22 mouse cellular contexts compared by ENCODE assay signal in the genomic region with DNA sequence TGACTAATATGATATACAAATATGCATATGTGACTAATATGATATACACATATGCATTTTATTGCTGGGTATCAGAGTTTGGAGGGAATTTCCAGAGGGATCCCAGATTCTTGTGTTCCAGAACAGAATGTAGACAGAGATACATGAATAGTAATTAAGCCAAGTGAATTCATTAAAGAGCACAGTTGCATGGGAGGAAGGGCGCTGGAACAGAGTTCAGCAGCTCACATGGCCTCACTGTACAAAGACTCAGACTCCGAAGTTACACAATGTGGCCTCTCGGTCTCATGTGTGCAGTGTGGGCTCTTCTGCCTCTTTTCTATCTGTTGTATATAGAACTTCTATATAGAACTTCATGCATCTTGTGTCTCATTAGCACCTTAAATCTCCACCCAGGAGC.
DNase-seq lines count a peak whose midpoint lies in the region; ATAC-seq and TF ChIP-seq lines count a peak whose summit lies in the region.
"Had no signal": no experiment of that assay in that cellular context is flagged by ENCODE, and none has a peak within 500 bp of the region (broad histone marks: within the 10 kb centered on the region; RNA-seq: fewer than 3 reads in every experiment).

No protein-coding gene starts in this region.

- H3K9ac ChIP-seq in forebrain, postnatal 0 days = no peak overlapping the region
- H3K9ac ChIP-seq in forebrain, embryonic 12.5 days = no peak overlapping the region
- no peak overlapping the region for H3K9ac ChIP-seq in hindbrain, embryonic 14.5 days
- no peak overlapping the region for H3K9ac ChIP-seq in hindbrain, embryonic 12.5 days
- H3K9ac ChIP-seq: heart, embryonic 15.5 days; hindbrain, embryonic 15.5 days had no signal

- no peaks in the 10 kb centered on the region for H3K9me3 ChIP-seq in forebrain, postnatal 0 days (ENCODE audit: low read length)
- H3K9me3 ChIP-seq in forebrain, embryonic 12.5 days = no peaks in the 10 kb centered on the region
- H3K9me3 ChIP-seq in hindbrain, embryonic 14.5 days (ENCODE audit: control insufficient read depth, low read length) = no peaks in the 10 kb centered on the region
- H3K9me3 ChIP-seq in hindbrain, embryonic 12.5 days (replicated peaks) = no peaks in the 10 kb centered on the region
- H3K9me3 ChIP-seq: forebrain, embryonic 10.5 days; heart, embryonic 15.5 days; hindbrain, embryonic 10.5 days; hindbrain, embryonic 15.5 days had no signal

- ATAC-seq in forebrain, postnatal 0 days = peak; percentile 62; the same call in 1 of the 2 replicates
- ATAC-seq in forebrain, embryonic 12.5 days (ENCODE audit: low FRiP score) = no peak
- ATAC-seq in hindbrain, embryonic 14.5 days (ENCODE audit: low FRiP score) = no peak
- no peak for ATAC-seq in hindbrain, embryonic 12.5 days (ENCODE audit: low FRiP score)
- ATAC-seq: CD4-positive, CD25-positive, alpha-beta regulatory T cell, adult 4 months; intestine, postnatal 0 days had no signal

- no peaks in the 10 kb centered on the region for H3K36me3 ChIP-seq in forebrain, postnatal 0 days (ENCODE audit: insufficient read depth)
- H3K36me3 ChIP-seq in forebrain, embryonic 12.5 days (replicated peaks) = no peaks in the 10 kb centered on the region
- no peaks in the 10 kb centered on the region for H3K36me3 ChIP-seq in hindbrain, embryonic 14.5 days (replicated peaks; ENCODE audit: control insufficient read depth, insufficient read depth)
- no peaks in the 10 kb centered on the region for H3K36me3 ChIP-seq in hindbrain, embryonic 12.5 days
- H3K36me3 ChIP-seq: forebrain, embryonic 10.5 days; heart, embryonic 15.5 days; hindbrain, embryonic 10.5 days; hindbrain, embryonic 15.5 days had no signal

- no peaks in the 10 kb centered on the region for H3K4me1 ChIP-seq in forebrain, postnatal 0 days (ENCODE audit: insufficient read depth)
- H3K4me1 ChIP-seq in forebrain, embryonic 12.5 days = no peaks in the 10 kb centered on the region
- no peaks in the 10 kb centered on the region for H3K4me1 ChIP-seq in hindbrain, embryonic 14.5 days (replicated peaks; ENCODE audit: control insufficient read depth, insufficient read depth, low read length)
- H3K4me1 ChIP-seq in hindbrain, embryonic 12.5 days = no peaks in the 10 kb centered on the region
- H3K4me1 ChIP-seq: forebrain, embryonic 10.5 days; heart, embryonic 15.5 days; hindbrain, embryonic 10.5 days; hindbrain, embryonic 15.5 days had no signal

- no peak overlapping the region for H3K4me3 ChIP-seq in forebrain, postnatal 0 days (ENCODE audit: low read depth, low read length)
- H3K4me3 ChIP-seq in forebrain, embryonic 12.5 days (replicated peaks) = no peak overlapping the region
- H3K4me3 ChIP-seq in hindbrain, embryonic 14.5 days (replicated peaks; ENCODE audit: low read length) = no peak overlapping the region
- H3K4me3 ChIP-seq in hindbrain, embryonic 12.5 days = no peak overlapping the region
- H3K4me3 ChIP-seq: forebrain, embryonic 10.5 days; heart, embryonic 15.5 days; hindbrain, embryonic 10.5 days; hindbrain, embryonic 15.5 days had no signal

- H3K27ac ChIP-seq in forebrain, postnatal 0 days (ENCODE audit: low read depth, low read length) = no peak overlapping the region
- no peak overlapping the region for H3K27ac ChIP-seq in forebrain, embryonic 12.5 days
- H3K27ac ChIP-seq in hindbrain, embryonic 14.5 days = no peak overlapping the region
- no peak overlapping the region for H3K27ac ChIP-seq in hindbrain, embryonic 12.5 days
- H3K27ac ChIP-seq: forebrain, embryonic 10.5 days; heart, embryonic 15.5 days; hindbrain, embryonic 10.5 days; hindbrain, embryonic 15.5 days had no signal

- 64% methylated on average over 3 of the region's 3 CpGs for WGBS in forebrain, postnatal 0 days
- 88% methylated on average over 3 of the region's 3 CpGs for WGBS in forebrain, embryonic 12.5 days
- 82% methylated on average over 3 of the region's 3 CpGs for WGBS in hindbrain, embryonic 14.5 days
- 87% methylated on average over 3 of the region's 3 CpGs for WGBS in hindbrain, embryonic 12.5 days

- H3K4me2 ChIP-seq in forebrain, postnatal 0 days (ENCODE audit: low read depth) = no peak overlapping the region
- H3K4me2 ChIP-seq in forebrain, embryonic 12.5 days = no peak overlapping the region
- no peak overlapping the region for H3K4me2 ChIP-seq in hindbrain, embryonic 14.5 days (replicated peaks)
- no peak overlapping the region for H3K4me2 ChIP-seq in hindbrain, embryonic 12.5 days (replicated peaks)
- H3K4me2 ChIP-seq: heart, embryonic 11.5 days; heart, embryonic 15.5 days; hindbrain, embryonic 15.5 days had no signal

- TF ChIP-seq CTCF in forebrain, postnatal 0 days (IDR thresholded peaks at IDR 0.05; ENCODE audit: low read depth) = no peak
- no peak for TF ChIP-seq CTCF in brain, embryonic 14.5 days (IDR thresholded peaks at IDR 0.05; ENCODE audit: borderline replicate concordance, extremely low read depth, insufficient read depth, insufficient read length)

- DNase-seq in forebrain, postnatal 0 days = peak; percentile 30
- peak; percentile 27 for DNase-seq in hindbrain, embryonic 14.5 days (ENCODE audit: low spot score)
- peak; percentile 18 for DNase-seq in brain, embryonic 14.5 days (ENCODE audit: low read depth)
- DNase-seq in right cerebral cortex, adult 2 months (ENCODE audit: low spot score in 2 of 2) = no peak
- DNase-seq: adrenal gland, adult 2 months; adrenal gland, postnatal 14 days; cerebellum, adult 18-20 months; cerebellum, adult 9-10 months; cerebellum, postnatal 14 days; gastrocnemius, postnatal 25 days; heart, postnatal 10 days; heart, postnatal 36 days; kidney, adult 2 months had no signal

- TF ChIP-seq POLR2A in brain, embryonic 14.5 days (IDR thresholded peaks at IDR 0.05; ENCODE audit: borderline replicate concordance, extremely low read depth, insufficient read depth, insufficient read length, poor library complexity, severe bottlenecking) = no peak

- H3K27me3 ChIP-seq in forebrain, postnatal 0 days (ENCODE audit: insufficient read depth, low read length) = no peaks in the 10 kb centered on the region
- no peaks in the 10 kb centered on the region for H3K27me3 ChIP-seq in forebrain, embryonic 12.5 days
- H3K27me3 ChIP-seq in hindbrain, embryonic 14.5 days (ENCODE audit: control insufficient read depth, insufficient read depth, low read length) = no peaks in the 10 kb centered on the region
- no peaks in the 10 kb centered on the region for H3K27me3 ChIP-seq in hindbrain, embryonic 12.5 days
- H3K27me3 ChIP-seq: heart, embryonic 15.5 days; hindbrain, embryonic 15.5 days had no signal

Comparison
In these comparisons a context has a peak if more than half of its experiments do, and no peak if none do; other contexts are left out.
1. DNase-seq: peak in forebrain, postnatal 0 days (single experiment), hindbrain, embryonic 14.5 days (single experiment) and brain, embryonic 14.5 days (single experiment); none in right cerebral cortex, adult 2 months (0 of 2).